Mouse (Mus musculus): ENCODE data around the gene Mgmt.

GRCm38 (mm10) chr7:137020195-137020594, 125.8 kb downstream of the Mgmt start:
- TF ChIP-seq POLR2A (IDR thresholded peaks at IDR 0.05; ENCODE audit: control insufficient read depth, low read depth, low read length) (no peak), CTCF (IDR thresholded peaks at IDR 0.05; ENCODE audit: control insufficient read depth, insufficient read depth, insufficient replicate concordance, low read depth, low read length) (no peak)

Data from testis, adult 2 months (tissue).